Mouse (Mus musculus) stomach, embryonic 15.5 days (tissue): Measurements from ENCODE around the gene Zfp27. TPM values are rescaled to one million over a fixed set of nuclear protein-coding genes. Genes with fewer than 3 reads are reported as not detected.
A peak's percentile ranks its signal among the peaks of the same experiment; 100 is the strongest.

Experiments
- ATAC-seq: fragments of 200-750 bp; cut with Nextera tagmentation; 2 replicates; pipeline ENCODE4 v1.8.0; 2017; ENCODE audit warnings: low read depth, moderate number of reproducible peaks, moderate TSS enrichment; ENCODE audit not compliant: insufficient read depth, low FRiP score
- H3K27ac ChIP-seq: fragments of 300-500 bp; sonication (generic); 2 replicates; pipeline ENCODE4 v1.5.1; 2015; ENCODE audit warnings: mild to moderate bottlenecking, inconsistent platforms
- H3K27me3 ChIP-seq: fragments of 300-500 bp; sonication (generic); replicated peaks from 2 replicates; pipeline ENCODE4 v1.6.1; 2015; ENCODE audit warnings: inconsistent platforms
- H3K36me3 ChIP-seq: fragments of 300-500 bp; sonication (generic); 2 replicates; pipeline ENCODE4 v1.6.1; 2015; ENCODE audit warnings: inconsistent platforms
- H3K4me1 ChIP-seq: fragments of 300-500 bp; sonication (generic); 2 replicates; pipeline ENCODE4 v1.6.1; 2015; ENCODE audit warnings: inconsistent platforms
- H3K4me2 ChIP-seq: fragments of 300-500 bp; sonication (generic); 2 replicates; pipeline ENCODE4 v1.6.1; 2015; ENCODE audit warnings: mild to moderate bottlenecking, inconsistent platforms
- H3K4me3 ChIP-seq: fragments of 300-500 bp; sonication (generic); replicated peaks from 2 replicates; pipeline ENCODE4 v1.5.1; 2015; ENCODE audit warnings: inconsistent platforms
- H3K9ac ChIP-seq: fragments of 300-500 bp; sonication (generic); 2 replicates; pipeline ENCODE4 v1.6.1; 2015; ENCODE audit warnings: inconsistent platforms
- H3K9me3 ChIP-seq: fragments of 300-500 bp; sonication (generic); 2 replicates; pipeline ENCODE4 v1.6.1; 2016; ENCODE audit warnings: inconsistent platforms
- WGBS: fragments of 180-500 bp; shearing (Covaris S2); methylation state at CpG from one replicate; pipeline ENCODE4 v1.1.7; 2015; 5-methylcytosine and 5-hydroxymethylcytosine counted together
- polyA plus RNA-seq: library from polyadenylated mRNA; unstranded; fragments of >200 nt; fragmentation: Nextera tagmentation; extraction: Ambion mirVana; gene quantifications from 2 replicates; pipeline ENCODE4 v1.2.1, GENCODE M21; 2015

The Zfp27 gene
- polyA plus RNA-seq, 1 experiment from 2014 or later = 7.9 TPM

DNA sequence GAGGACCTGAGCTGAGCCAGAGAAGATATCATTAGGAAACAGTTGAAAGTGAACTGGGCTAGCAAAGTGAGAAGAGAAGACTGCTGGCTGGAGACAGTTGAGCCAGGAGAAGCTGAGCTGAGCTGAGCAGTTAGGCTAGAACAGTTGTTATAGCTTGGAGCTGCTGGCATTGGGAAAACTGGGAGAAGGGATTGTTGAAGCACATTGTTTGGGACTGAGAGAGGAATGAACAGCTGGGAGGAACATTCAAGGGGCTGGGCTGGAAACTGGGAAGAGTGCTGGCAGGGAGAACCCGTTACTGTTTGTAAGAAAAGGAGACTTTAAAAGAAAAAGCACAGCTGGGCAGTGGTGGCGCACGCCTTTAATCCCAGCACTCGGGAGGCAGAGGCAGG lies 11.7 kb upstream of the Zfp27 start:
- H3K9ac ChIP-seq = no peak overlapping the region

DNA sequence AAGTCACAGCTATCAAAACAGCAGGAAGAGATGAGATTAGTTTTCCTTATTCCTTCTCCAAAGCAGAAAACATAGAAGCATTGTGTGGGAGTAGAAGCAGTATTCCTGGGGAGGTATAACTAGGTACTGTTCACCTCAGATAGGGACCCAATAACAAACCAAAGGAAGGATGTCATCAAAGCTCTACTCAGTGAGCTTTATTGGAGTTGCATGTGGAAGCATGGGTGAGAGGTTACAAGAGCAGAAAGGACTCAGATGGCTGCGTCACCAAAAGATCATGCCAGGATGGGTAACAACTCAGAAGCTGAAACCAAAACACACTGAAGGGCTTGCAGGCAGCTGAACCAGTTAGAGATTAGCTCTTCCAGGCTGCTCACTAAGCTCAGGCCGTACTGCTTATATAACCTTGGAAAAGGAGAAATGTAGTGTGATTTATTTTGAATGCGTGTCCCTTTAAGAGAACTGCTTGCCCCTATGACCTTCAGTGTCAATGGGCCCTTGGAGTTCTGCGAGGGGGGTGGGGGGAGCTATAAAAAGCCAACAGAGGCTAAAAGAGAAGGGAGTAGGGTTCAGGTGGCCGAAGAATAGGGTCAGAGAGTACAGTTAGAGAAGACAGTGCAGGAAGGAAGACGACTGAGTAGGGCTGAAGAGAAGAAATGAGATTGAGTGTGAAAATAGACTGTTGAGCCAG lies 11.1 kb upstream of the Zfp27 start:
- ATAC-seq = no peak
- 56% methylated on average over 6 of the region's 6 CpGs for WGBS

More for the DNA sequence above, 11.7 kb upstream of the Zfp27 start:
- Histone ChIP-seq H3K4me1 (no peaks in the 10 kb centered on the region), H3K27ac (no peak overlapping the region), H3K4me2 (no peak overlapping the region), H3K4me3 (no peak overlapping the region), H3K27me3 (no peaks in the 10 kb centered on the region), H3K36me3 (peaks cover 27% of the 10 kb centered on the region), H3K9me3 (no peaks in the 10 kb centered on the region)
- no peak for ATAC-seq
- 74% methylated on average over 4 of the region's 4 CpGs for WGBS

DNA sequence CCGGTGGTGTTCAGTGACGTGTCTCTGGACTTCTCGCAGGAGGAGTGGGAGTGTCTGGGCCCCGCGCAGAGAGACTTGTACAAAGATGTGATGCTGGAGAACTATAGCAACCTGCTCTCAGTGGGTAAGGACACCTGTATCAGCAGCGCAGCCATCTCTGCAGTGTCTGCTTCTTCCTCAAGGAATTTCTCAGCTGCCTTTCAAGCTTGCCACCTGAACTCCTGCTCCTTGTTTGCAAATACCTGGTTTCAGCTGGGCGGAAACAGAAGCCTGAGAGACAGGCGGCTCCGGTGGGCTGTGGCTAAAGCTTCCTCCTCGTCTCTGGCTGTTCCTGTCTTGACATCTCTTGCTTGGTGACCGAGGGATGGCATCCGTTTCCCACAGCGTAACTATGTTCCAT lies 5.8 kb upstream of the Zfp27 start:
- H3K27ac ChIP-seq = no peak overlapping the region
- H3K4me3 ChIP-seq = no peak overlapping the region
- H3K9ac ChIP-seq = no peak overlapping the region
- ATAC-seq = no peak
- H3K4me1 ChIP-seq = peaks cover 11% of the 10 kb centered on the region; the same call in 1 of the 2 replicates
- WGBS = 92% methylated on average over 13 of the region's 13 CpGs
- no peaks in the 10 kb centered on the region for H3K27me3 ChIP-seq
- no peaks in the 10 kb centered on the region for H3K9me3 ChIP-seq
- peaks cover 35% of the 10 kb centered on the region for H3K36me3 ChIP-seq
- no peak overlapping the region for H3K4me2 ChIP-seq

More for the DNA sequence above, 11.1 kb upstream of the Zfp27 start:
- H3K36me3 ChIP-seq = peaks cover 30% of the 10 kb centered on the region
- H3K27ac ChIP-seq = no peak overlapping the region
- H3K4me3 ChIP-seq = no peak overlapping the region
- H3K4me1 ChIP-seq = no peaks in the 10 kb centered on the region
- no peaks in the 10 kb centered on the region for H3K27me3 ChIP-seq
- no peaks in the 10 kb centered on the region for H3K9me3 ChIP-seq
- no peak overlapping the region for H3K9ac ChIP-seq
- no peak overlapping the region for H3K4me2 ChIP-seq

GRCm38 (mm10) chr7:29910252-29910651 lies 3.9 kb upstream of the Zfp27 start:
- Histone ChIP-seq H3K9ac (no peak overlapping the region), H3K27me3 (no peaks in the 10 kb centered on the region), H3K4me3 (0 out of 2 replicates have a peak overlapping the region, but pooled peaks have one; percentile 2), H3K27ac (no peak overlapping the region), H3K9me3 (no peaks in the 10 kb centered on the region), H3K4me1 (peaks cover 16% of the 10 kb centered on the region; the same call in 1 of the 2 replicates), H3K4me2 (0 out of 2 replicates have a peak overlapping the region, but pooled peaks have one; percentile 58), H3K36me3 (peaks cover 28% of the 10 kb centered on the region)
- no peak for ATAC-seq
- WGBS = 74% methylated on average over 2 of the region's 2 CpGs

- Histone ChIP-seq H3K4me3 (peak within 1 kb of the TSS; percentile 71), H3K27ac (peak within 1 kb of the TSS; percentile 97), H3K36me3 (peaks cover 10% of the 10 kb centered on the region; the same call in 1 of the 2 replicates), H3K9ac (peak within 1 kb of the TSS; percentile 73), H3K4me1 (peaks cover 16% of the 10 kb centered on the region; the same call in 1 of the 2 replicates), H3K4me2 (peak within 1 kb of the TSS; percentile 58), H3K27me3 (no peaks in the 10 kb centered on the region), H3K9me3 (no peaks in the 10 kb centered on the region)
- WGBS = under 1% methylated on average over 33 of the region's 33 CpGs
- peak; percentile 77 for ATAC-seq
These were observed 2.0 kb upstream of the Zfp27 start, which contains the start of gene Zfp383 for GRCm38 (mm10) chr7:29908130-29908950. TSS of gene Zfp383 (plus strand) at chr7:29908223.

- ATAC-seq = no peak
- Histone ChIP-seq H3K9ac (no peak overlapping the region), H3K27ac (peak overlapping the region; percentile 97; the same call in 1 of the 2 replicates), H3K4me1 (peaks cover 16% of the 10 kb centered on the region; the same call in 1 of the 2 replicates), H3K4me2 (no peak overlapping the region), H3K27me3 (no peaks in the 10 kb centered on the region), H3K36me3 (peaks cover 1% of the 10 kb centered on the region; the same call in 1 of the 2 replicates), H3K9me3 (no peaks in the 10 kb centered on the region), H3K4me3 (no peak overlapping the region)
- 88% methylated on average over 5 of the region's 5 CpGs for WGBS
These were observed 834 bp upstream of the Zfp27 start for GRCm38 (mm10) chr7:29907206-29907605.

DNA sequence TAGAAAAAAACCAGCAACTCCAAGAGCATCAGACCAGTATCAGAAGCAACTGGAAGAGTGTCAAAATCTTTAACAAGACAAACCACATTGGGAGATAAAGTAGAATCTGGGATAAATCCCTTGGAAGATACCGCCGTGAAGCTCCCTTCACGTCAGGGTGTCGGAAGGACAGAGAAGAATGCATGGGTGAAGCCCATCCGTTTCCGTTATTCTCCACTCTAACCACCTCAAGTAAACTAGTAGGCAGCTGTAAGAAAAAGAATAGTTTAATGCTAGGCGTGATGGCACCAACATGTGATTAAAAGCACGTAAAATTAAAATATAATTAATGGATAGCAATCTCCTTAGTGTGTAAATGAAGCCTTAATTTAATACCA lies 298 bp upstream of the Zfp27 start:
- Histone ChIP-seq H3K9ac (no peak overlapping the region), H3K4me1 (peaks cover 16% of the 10 kb centered on the region; the same call in 1 of the 2 replicates), H3K9me3 (no peaks in the 10 kb centered on the region), H3K27me3 (no peaks in the 10 kb centered on the region), H3K36me3 (no peaks in the 10 kb centered on the region), H3K4me3 (peak overlapping the region; percentile 60), H3K4me2 (peak overlapping the region; percentile 80), H3K27ac (peak overlapping the region; percentile 97)
- ATAC-seq = no peak
- WGBS = 18% methylated on average over 8 of the region's 8 CpGs

- no peaks in the 10 kb centered on the region for H3K9me3 ChIP-seq
- no peak overlapping the region for H3K4me2 ChIP-seq
- 96% methylated on average over 4 of the region's 4 CpGs for WGBS
- no peak overlapping the region for H3K4me3 ChIP-seq
- no peak for ATAC-seq
- H3K9ac ChIP-seq = no peak overlapping the region
- no peak overlapping the region for H3K27ac ChIP-seq
- no peaks in the 10 kb centered on the region for H3K27me3 ChIP-seq
- peaks cover 11% of the 10 kb centered on the region for H3K36me3 ChIP-seq
- H3K4me1 ChIP-seq = 0 out of 2 replicates have a peak, but pooled peaks cover 8% of the 10 kb centered on the region
These were observed 2.3 kb downstream of the Zfp27 start for GRCm38 (mm10) chr7:29904101-29904500.

DNA sequence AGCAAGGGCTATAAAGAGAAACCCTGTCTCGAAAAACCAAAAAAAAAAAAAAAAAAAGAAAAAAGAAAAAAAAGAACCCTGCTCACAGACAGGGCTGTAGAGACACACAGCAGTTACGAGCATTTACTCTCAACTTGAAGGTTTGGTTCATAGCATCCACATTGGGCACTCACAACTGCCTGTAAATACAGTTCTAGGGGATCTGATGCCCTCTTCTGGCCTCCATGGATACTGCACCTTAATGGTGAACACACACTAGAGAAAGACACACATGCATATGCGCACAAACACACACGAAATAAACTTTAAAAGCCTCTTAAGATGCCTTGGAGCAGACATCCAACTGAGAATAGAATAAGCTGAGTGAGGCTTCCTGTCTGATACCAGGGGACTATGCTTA lies 8.0 kb downstream of the Zfp27 start:
- H3K9me3 ChIP-seq = peaks cover 15% of the 10 kb centered on the region
- no peak overlapping the region for H3K4me3 ChIP-seq
- H3K9ac ChIP-seq = no peak overlapping the region
- no peaks in the 10 kb centered on the region for H3K27me3 ChIP-seq
- ATAC-seq = no peak
- H3K4me2 ChIP-seq = no peak overlapping the region
- peaks cover 59% of the 10 kb centered on the region for H3K36me3 ChIP-seq
- no peaks in the 10 kb centered on the region for H3K4me1 ChIP-seq
- H3K27ac ChIP-seq = no peak overlapping the region
- WGBS = 97% methylated on average over 4 of the region's 4 CpGs

- 95% methylated on average over 4 of the region's 4 CpGs for WGBS
- Histone ChIP-seq H3K4me2 (no peak overlapping the region), H3K4me1 (no peaks in the 10 kb centered on the region), H3K27ac (no peak overlapping the region), H3K9me3 (peaks cover 22% of the 10 kb centered on the region), H3K27me3 (no peaks in the 10 kb centered on the region), H3K36me3 (peaks cover 64% of the 10 kb centered on the region), H3K9ac (no peak overlapping the region), H3K4me3 (no peak overlapping the region)
- no peak for ATAC-seq
These were observed 13.6 kb downstream of the Zfp27 start for GRCm38 (mm10) chr7:29892756-29893155.

DNA sequence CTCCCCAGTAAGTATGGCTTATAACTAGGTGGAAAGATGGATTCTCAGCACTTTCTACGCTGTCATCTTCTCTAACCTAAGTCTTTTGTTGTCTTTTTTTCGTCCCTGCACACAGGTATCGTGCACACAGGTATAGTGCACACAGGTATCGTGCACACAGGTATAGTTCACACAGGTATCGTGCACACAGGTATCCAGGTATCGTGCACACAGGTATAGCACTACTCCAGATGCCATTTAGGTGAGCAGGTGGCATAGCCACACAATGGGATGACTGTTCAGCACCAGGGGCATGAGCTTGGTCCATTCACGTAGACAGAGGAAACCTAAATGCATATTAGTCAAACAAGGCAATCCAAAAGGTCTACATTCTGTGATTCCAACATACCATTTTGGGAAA lies 15.9 kb downstream of the Zfp27 start:
- H3K4me2 ChIP-seq = no peak overlapping the region
- no peaks in the 10 kb centered on the region for H3K27me3 ChIP-seq
- H3K9ac ChIP-seq = no peak overlapping the region
- H3K4me1 ChIP-seq = no peaks in the 10 kb centered on the region
- no peak overlapping the region for H3K27ac ChIP-seq
- no peak for ATAC-seq
- WGBS = 93% methylated on average over 7 of the region's 7 CpGs
- H3K36me3 ChIP-seq = peaks cover 48% of the 10 kb centered on the region
- no peak overlapping the region for H3K4me3 ChIP-seq
- peaks cover 27% of the 10 kb centered on the region for H3K9me3 ChIP-seq

DNA sequence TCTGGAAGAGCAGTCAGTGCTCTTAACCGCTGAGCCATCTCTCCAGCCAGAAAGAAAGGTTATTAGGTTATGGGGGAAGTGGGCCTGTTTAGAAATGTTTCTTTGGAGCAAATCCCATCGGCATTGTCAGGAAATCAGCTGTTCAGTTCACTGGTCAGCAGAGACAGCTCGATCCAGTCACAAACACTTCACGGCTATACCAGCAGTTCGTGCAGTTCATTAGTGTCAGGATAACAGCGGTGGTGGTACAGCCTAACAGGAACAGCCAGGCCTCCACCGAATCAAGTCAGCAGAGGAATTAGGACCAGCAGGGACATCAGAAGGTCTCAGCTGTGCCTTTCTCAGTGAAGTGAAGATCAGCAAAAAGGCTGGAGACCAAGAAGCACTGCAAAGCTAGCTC lies 25.5 kb downstream of the Zfp27 start:
- Histone ChIP-seq H3K4me1 (no peaks in the 10 kb centered on the region), H3K27me3 (no peaks in the 10 kb centered on the region), H3K9ac (no peak overlapping the region), H3K9me3 (0 out of 2 replicates have a peak, but pooled peaks cover under 1% of the 10 kb centered on the region), H3K4me2 (no peak overlapping the region), H3K36me3 (0 out of 2 replicates have a peak, but pooled peaks cover 3% of the 10 kb centered on the region), H3K4me3 (no peak overlapping the region), H3K27ac (no peak overlapping the region)
- ATAC-seq = no peak
- WGBS = 81% methylated on average over 7 of the region's 7 CpGs
